Mouse (Mus musculus) liver, embryonic 11.5 days (tissue): ENCODE results near the gene Myh7. TPM values are rescaled to one million over a fixed set of nuclear protein-coding genes. Genes with fewer than 3 reads are reported as not detected.

Experiments used
- ATAC-seq: fragments of 200-750 bp; cut with Nextera tagmentation; replicated peaks from 2 replicates; pipeline ENCODE4 v1.8.0; 2017; ENCODE audit warnings: moderate number of reproducible peaks, mild to moderate bottlenecking, moderate TSS enrichment, moderate library complexity; ENCODE audit not compliant: low FRiP score
- DNase-seq: peaks from one replicate; pipeline ENCODE4 v3.0.0-alpha.2; 2017; ENCODE audit warnings: low spot score
- H3K27ac ChIP-seq: fragments of 300-500 bp; sonication (generic); 2 replicates; pipeline ENCODE4 v1.5.1; 2014; ENCODE audit warnings: mild to moderate bottlenecking, low read depth, low read length, control low read depth
- H3K27me3 ChIP-seq: fragments of 300-500 bp; sonication (generic); replicated peaks from 2 replicates; pipeline ENCODE4 v1.6.1; 2014; ENCODE audit warnings: low read length, mixed read lengths; ENCODE audit not compliant: control insufficient read depth, insufficient read depth
- H3K36me3 ChIP-seq: fragments of 300-500 bp; sonication (generic); 2 replicates; pipeline ENCODE4 v1.6.1; 2014; ENCODE audit warnings: mild to moderate bottlenecking, low read length, moderate library complexity, mixed read lengths; ENCODE audit not compliant: control insufficient read depth, insufficient read depth
- H3K4me1 ChIP-seq: fragments of 300-500 bp; sonication (generic); replicated peaks from 2 replicates; pipeline ENCODE4 v1.6.1; 2014; ENCODE audit warnings: low read length, mixed read lengths; ENCODE audit not compliant: control insufficient read depth, insufficient read depth
- H3K4me2 ChIP-seq: fragments of 300-500 bp; sonication (generic); 2 replicates; pipeline ENCODE4 v1.6.1; 2014; ENCODE audit warnings: mild to moderate bottlenecking, control low read depth, moderate library complexity
- H3K4me3 ChIP-seq: fragments of 300-500 bp; sonication (generic); 2 replicates; pipeline ENCODE4 v1.5.1; 2014; ENCODE audit warnings: low read depth, low read length, control low read depth
- H3K9ac ChIP-seq: fragments of 300-500 bp; sonication (generic); 2 replicates; pipeline ENCODE4 v1.6.1; 2014; ENCODE audit warnings: low read depth, low read length, control low read depth
- H3K9me3 ChIP-seq: fragments of 300-500 bp; sonication (generic); 2 replicates; pipeline ENCODE4 v1.6.1; 2016; ENCODE audit warnings: low read length, inconsistent platforms, mixed read lengths; ENCODE audit not compliant: control insufficient read depth
- WGBS: fragments of 180-500 bp; shearing (Covaris S2); extraction: QIAGEN DNeasy Blood & Tissue Kit; methylation state at CpG from one replicate; pipeline ENCODE4 v1.1.7; 2014; 5-methylcytosine and 5-hydroxymethylcytosine counted together
- polyA plus RNA-seq: library from polyadenylated mRNA; unstranded; fragments of >200 nt; fragmentation: Nextera tagmentation; extraction: Ambion mirVana; gene quantifications from 2 replicates; pipeline ENCODE4 v1.2.1, GENCODE M21; 2014

Gene Myh7
- polyA plus RNA-seq, 1 experiment from 2014 or later = 9.7 TPM

DNA sequence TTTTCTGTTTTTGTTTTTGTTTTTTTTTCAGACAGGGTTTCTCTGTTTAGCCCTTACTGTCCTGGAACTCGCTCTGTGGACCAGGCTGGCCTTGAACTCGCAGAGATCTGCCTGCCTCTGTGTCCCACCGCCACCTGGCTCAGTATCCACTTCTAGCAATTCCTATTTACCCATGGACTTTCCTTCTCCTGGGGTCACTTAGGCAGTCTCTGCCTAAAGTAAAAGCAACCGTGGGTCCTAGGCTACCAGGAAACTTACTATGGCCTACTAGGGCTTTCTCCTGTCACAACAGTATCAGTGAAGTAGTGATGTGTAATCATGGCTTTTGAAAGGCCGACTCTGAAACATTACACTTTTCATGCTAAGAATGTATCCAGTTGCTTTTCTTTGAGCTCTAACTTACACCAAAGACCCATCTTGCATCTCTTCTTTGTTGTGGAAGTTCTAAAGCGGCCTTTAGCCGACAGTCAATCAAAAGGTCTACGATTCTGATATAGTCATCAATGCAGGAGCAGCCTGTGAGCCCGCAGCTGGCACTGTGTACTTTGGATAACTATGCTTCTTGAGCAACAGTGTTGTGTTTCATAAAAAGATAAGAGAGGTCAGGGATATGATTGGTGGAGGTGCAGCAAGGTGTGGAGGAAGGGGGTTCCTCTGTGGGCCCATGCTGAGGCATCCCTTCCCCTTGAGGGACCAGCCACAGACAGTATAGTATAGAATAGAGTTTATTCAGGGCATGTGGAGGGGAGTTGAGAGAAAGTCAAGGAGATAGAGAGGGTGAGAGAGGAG, 12.9 kb upstream of the Myh7 start:
- no peak overlapping the region for H3K27ac ChIP-seq
- peaks cover 13% of the 10 kb centered on the region for H3K4me1 ChIP-seq
- ATAC-seq (no peak), DNase-seq (no peak)
- no peak overlapping the region for H3K9ac ChIP-seq
- H3K4me3 ChIP-seq = no peak overlapping the region
- H3K36me3 ChIP-seq = no peaks in the 10 kb centered on the region
- H3K4me2 ChIP-seq = no peak overlapping the region
- WGBS = 82% methylated on average over 9 of the region's 9 CpGs
- no peaks in the 10 kb centered on the region for H3K9me3 ChIP-seq
- H3K27me3 ChIP-seq = 0 out of 2 replicates have a peak, but pooled peaks cover 2% of the 10 kb centered on the region

DNA sequence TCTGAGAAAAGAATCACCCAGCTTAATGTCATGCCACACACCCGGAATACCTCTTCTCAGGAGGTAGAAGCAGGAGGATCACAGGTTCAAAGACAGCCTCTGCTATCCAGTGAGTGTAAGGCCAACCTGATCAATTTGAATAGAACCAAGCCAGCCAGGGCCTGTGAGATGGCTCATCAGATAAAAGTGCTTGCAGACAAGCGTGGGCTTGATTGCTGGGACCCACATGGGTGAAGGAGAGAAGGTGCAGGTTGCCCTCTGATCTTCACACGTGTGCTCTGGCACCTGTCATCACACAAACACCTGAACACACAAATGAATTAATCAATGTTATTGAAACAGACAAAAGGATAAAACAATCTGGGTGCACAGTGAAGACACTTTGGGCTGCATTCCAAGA, 12.1 kb upstream of the Myh7 start:
- Histone ChIP-seq H3K4me3 (no peak overlapping the region), H3K4me1 (peaks cover 13% of the 10 kb centered on the region), H3K9ac (no peak overlapping the region), H3K27me3 (0 out of 2 replicates have a peak, but pooled peaks cover 2% of the 10 kb centered on the region), H3K36me3 (no peaks in the 10 kb centered on the region), H3K4me2 (no peak overlapping the region), H3K27ac (no peak overlapping the region), H3K9me3 (no peaks in the 10 kb centered on the region)
- 59% methylated on average over 3 of the region's 3 CpGs for WGBS
- ATAC-seq (no peak), DNase-seq (no peak)

DNA sequence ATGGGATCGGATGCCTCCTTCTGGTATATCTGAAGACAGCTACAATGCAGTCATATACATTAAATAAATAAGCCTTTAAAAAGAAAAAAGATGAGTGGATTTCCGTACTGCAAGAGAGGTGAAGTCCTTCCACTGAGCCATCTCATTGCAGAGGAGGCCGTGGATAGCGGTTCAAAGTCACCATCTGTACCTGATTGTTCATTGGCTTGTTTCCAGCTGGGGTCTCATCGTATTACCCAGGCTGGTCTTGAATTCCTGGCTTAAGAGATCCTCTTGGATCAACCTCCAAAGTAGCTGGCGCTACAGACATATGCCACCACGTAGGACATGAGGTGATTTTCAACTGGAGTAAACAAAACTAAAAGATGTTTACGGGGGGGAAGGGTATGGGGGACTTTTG, 11.5 kb upstream of the Myh7 start:
- no peak overlapping the region for H3K27ac ChIP-seq
- no peak overlapping the region for H3K9ac ChIP-seq
- H3K4me3 ChIP-seq = no peak overlapping the region
- H3K4me1 ChIP-seq = peaks cover 13% of the 10 kb centered on the region
- 0 out of 2 replicates have a peak, but pooled peaks cover 2% of the 10 kb centered on the region for H3K27me3 ChIP-seq
- DNase-seq (no peak), ATAC-seq (no peak)
- 84% methylated on average over 8 of the region's 8 CpGs for WGBS
- H3K36me3 ChIP-seq = no peaks in the 10 kb centered on the region
- no peaks in the 10 kb centered on the region for H3K9me3 ChIP-seq
- no peak overlapping the region for H3K4me2 ChIP-seq

DNA sequence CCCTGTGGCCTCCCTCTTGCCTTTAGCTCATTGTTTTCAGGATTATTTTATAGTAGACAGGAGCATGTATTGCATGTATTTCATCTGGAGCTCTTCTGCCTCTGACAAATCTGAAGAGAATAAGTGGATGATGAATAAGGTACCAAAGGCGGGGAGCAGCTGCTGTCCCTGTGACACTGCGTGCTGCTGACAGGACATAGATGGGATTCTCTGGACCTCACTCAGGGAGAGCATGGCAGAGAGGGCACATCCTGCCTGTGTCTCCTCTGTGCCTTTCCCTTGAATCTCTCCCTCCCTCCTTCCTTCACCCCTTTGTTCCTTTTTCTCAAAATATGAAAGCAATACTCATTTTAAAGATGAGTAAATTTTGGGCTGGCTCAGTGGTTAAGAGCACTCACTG, 11.1 kb upstream of the Myh7 start:
- H3K4me3 ChIP-seq = no peak overlapping the region
- H3K36me3 ChIP-seq = no peaks in the 10 kb centered on the region
- ATAC-seq (no peak), DNase-seq (no peak)
- no peak overlapping the region for H3K27ac ChIP-seq
- H3K27me3 ChIP-seq = 0 out of 2 replicates have a peak, but pooled peaks cover 2% of the 10 kb centered on the region
- no peaks in the 10 kb centered on the region for H3K9me3 ChIP-seq
- H3K4me2 ChIP-seq = no peak overlapping the region
- no peak overlapping the region for H3K9ac ChIP-seq
- H3K4me1 ChIP-seq = peaks cover 13% of the 10 kb centered on the region
- 72% methylated on average over 2 of the region's 2 CpGs for WGBS

DNA sequence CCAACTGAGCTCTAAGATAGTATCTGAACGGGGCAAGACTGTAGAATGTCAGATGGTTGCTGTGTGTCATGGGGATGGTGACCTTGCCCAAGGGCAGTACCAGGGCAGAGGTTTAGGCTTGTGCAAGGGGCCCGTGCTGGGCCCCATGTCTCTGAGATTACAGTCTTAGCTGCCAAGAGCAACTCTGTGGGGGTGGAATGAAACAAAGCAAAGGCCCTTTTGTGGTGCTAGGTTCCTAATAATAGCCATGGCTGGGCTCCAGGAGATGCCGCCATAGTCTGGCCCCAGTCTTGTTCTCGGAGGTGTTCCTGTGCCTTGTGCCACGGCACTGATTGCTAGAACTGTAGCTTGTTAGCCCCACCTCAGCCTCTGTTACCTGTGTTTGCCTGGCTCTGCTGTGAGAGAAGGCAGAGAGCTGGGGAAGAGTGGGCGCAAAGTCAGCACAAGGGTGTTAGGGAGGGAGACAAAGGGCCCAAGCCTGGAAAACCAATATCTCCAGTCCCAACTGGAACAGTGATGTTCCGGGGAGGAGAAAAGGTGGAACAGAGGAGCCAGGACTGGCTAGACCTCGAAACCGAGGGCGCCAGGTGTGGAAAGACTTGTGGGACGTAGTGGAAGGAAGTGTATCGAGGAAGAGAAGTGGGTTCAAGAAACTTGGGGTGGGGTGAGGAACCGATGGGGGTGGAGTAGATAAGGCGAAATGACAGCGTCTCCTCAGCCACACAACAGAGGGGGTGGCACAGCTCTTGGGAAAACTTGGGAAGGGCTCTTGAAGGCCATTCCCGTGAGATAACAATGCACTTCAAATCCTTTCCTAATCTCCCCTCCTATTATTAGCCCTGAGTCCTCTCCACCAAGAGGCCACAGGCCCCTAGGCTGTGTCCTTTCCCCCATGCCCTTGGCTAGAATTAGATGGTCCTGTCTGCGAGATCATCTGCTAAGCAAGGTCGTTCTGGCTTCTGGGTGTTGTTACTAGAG, 9.7 kb upstream of the Myh7 start:
- Histone ChIP-seq H3K4me1 (peaks cover 13% of the 10 kb centered on the region), H3K9ac (no peak overlapping the region), H3K4me2 (no peak overlapping the region), H3K27ac (no peak overlapping the region), H3K4me3 (no peak overlapping the region), H3K27me3 (0 out of 2 replicates have a peak, but pooled peaks cover 2% of the 10 kb centered on the region), H3K9me3 (no peaks in the 10 kb centered on the region), H3K36me3 (no peaks in the 10 kb centered on the region)
- whole genome bisulfite sequencing = 58% methylated on average over 18 of the region's 18 CpGs
- no peak for DNase-seq
- no peak for ATAC-seq

DNA sequence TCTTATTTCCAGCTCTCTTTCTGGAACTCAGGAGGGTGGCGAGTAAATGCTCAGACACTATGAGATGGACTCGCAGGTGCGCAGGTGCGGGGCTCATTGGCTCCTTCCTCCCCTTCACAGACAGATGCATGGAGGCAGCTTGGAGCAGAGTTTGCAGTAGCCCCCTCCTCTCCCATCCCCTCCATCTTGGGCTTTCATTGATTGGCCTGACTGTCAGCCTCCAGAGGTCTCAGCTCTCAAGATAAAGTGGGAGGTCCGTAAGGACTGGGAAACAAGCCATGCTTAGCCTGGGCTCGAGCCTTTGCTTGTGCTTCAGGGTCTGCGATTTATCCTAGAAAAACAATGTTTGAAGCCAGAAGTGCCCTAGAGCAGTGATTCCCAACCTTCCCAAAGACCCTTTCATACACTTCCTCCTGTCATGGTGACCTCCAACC, 8.3 kb upstream of the Myh7 start:
- no peak overlapping the region for H3K4me3 ChIP-seq
- H3K9me3 ChIP-seq = no peaks in the 10 kb centered on the region
- WGBS = 45% methylated on average over 7 of the region's 7 CpGs
- no peak overlapping the region for H3K27ac ChIP-seq
- peaks cover 13% of the 10 kb centered on the region for H3K4me1 ChIP-seq
- no peak overlapping the region for H3K4me2 ChIP-seq
- ATAC-seq (no peak), DNase-seq (no peak)
- no peak overlapping the region for H3K9ac ChIP-seq
- H3K36me3 ChIP-seq = no peaks in the 10 kb centered on the region
- 0 out of 2 replicates have a peak, but pooled peaks cover 2% of the 10 kb centered on the region for H3K27me3 ChIP-seq

DNA sequence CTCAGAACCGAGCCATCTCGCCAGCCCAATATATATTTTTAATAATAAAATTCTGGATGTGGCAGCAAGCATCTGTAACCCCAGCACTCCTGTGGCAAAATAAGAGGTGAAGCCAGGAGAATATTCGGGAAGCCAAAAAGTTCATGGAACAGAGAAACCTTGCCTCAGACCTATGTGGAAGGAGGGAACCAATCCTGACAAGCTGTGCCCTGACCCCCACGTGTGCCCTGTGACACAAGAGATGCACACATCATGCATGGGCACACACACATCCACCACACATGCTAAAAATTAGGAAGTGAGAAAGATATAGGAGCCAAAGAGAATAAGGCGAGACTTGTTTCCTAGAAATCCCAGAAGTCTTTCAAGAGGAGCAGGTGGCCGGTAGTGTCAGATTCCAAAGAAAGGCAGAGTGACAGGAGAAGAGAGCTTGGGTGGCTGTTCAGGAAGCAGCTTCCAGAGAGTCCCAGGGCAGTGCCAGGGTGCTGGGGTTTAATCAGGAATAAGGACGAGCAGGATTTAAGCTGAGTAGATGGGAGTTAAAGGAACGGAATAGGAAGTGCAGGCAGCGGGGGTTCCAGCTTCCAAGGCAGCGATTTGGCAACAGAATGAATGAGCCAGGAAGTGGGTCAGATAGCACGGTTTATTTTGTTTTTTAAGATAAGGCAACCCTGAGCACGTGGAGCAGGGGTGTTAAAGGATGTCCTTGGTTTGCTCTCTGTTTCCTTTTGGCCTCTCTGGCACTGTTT, 7.7 kb upstream of the Myh7 start:
- H3K36me3 ChIP-seq = no peaks in the 10 kb centered on the region
- H3K9me3 ChIP-seq = no peaks in the 10 kb centered on the region
- no peaks in the 10 kb centered on the region; the same call in 1 of the 2 replicates for H3K27me3 ChIP-seq
- peaks cover 13% of the 10 kb centered on the region for H3K4me1 ChIP-seq
- DNase-seq (no peak), ATAC-seq (no peak)
- no peak overlapping the region for H3K9ac ChIP-seq
- H3K4me2 ChIP-seq = no peak overlapping the region
- no peak overlapping the region for H3K4me3 ChIP-seq
- WGBS = 32% methylated on average over 12 of the region's 12 CpGs
- peak overlapping the region; percentile 3; the same call in 1 of the 2 replicates for H3K27ac ChIP-seq

DNA sequence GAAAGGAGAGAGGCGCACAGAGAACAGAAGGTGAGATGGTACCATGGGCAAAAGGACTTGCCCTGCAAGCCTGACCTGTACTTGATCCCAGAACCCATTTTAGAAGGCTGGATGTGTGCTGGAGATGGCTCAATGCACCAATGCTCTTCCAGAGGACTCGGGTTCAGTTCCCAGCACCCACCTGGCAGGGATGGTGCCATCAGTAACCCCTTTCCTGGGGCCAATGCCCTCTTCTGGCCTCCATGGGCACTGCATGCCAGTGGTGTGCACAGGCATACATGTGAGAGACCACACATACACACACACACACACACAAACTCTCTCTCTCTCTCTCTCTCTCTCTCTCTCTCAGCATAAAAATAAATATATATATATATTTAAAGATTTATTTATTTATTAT, 7.0 kb upstream of the Myh7 start:
- ATAC-seq (no peak), DNase-seq (no peak)
- no peaks in the 10 kb centered on the region for H3K9me3 ChIP-seq
- WGBS = 95% methylated on average over 2 of the region's 2 CpGs
- no peaks in the 10 kb centered on the region; the same call in 1 of the 2 replicates for H3K27me3 ChIP-seq
- H3K9ac ChIP-seq = no peak overlapping the region
- H3K4me2 ChIP-seq = no peak overlapping the region
- H3K27ac ChIP-seq = no peak overlapping the region
- H3K4me3 ChIP-seq = no peak overlapping the region
- no peaks in the 10 kb centered on the region for H3K36me3 ChIP-seq
- H3K4me1 ChIP-seq = peaks cover 13% of the 10 kb centered on the region
